Mouse (Mus musculus) intestine, postnatal 0 days (tissue): Measurements from ENCODE around the gene M6pr. TPM values are rescaled to one million over a fixed set of nuclear protein-coding genes. Genes with fewer than 3 reads are reported as not detected.

ENCODE experiments used
- ATAC-seq: fragments of 200-750 bp; cut with Nextera tagmentation; 2 replicates; pipeline ENCODE4 v1.8.0; 2017; ENCODE audit warnings: mild to moderate bottlenecking, moderate TSS enrichment, moderate library complexity
- H3K27ac ChIP-seq: fragments of 300-500 bp; sonication (generic); 2 replicates; pipeline ENCODE4 v1.5.1; 2014; ENCODE audit warnings: mild to moderate bottlenecking, low read depth, low read length, moderate library complexity
- H3K27me3 ChIP-seq: fragments of 300-500 bp; sonication (generic); replicated peaks from 2 replicates; pipeline ENCODE4 v1.6.1; 2014; ENCODE audit warnings: low read length, mixed read lengths; ENCODE audit not compliant: control insufficient read depth, insufficient read depth
- H3K36me3 ChIP-seq: fragments of 300-500 bp; sonication (generic); 2 replicates; pipeline ENCODE4 v1.6.1; 2014; ENCODE audit warnings: mild to moderate bottlenecking, moderate library complexity; ENCODE audit not compliant: control insufficient read depth, insufficient read depth
- H3K4me1 ChIP-seq: fragments of 300-500 bp; sonication (generic); replicated peaks from 2 replicates; pipeline ENCODE4 v1.6.1; 2014; ENCODE audit warnings: antibody characterized with exemption, low read length, mixed read lengths; ENCODE audit not compliant: control insufficient read depth, insufficient read depth
- H3K4me2 ChIP-seq: fragments of 300-500 bp; sonication (generic); replicated peaks from 2 replicates; pipeline ENCODE4 v1.6.1; 2014; ENCODE audit warnings: low read depth, mild to moderate bottlenecking, moderate library complexity
- H3K4me3 ChIP-seq: fragments of 300-500 bp; sonication (generic); 2 replicates; pipeline ENCODE4 v1.5.1; 2014; ENCODE audit warnings: low read depth, low read length
- H3K9ac ChIP-seq: fragments of 300-500 bp; sonication (generic); 2 replicates; pipeline ENCODE4 v1.6.1; 2014; ENCODE audit warnings: mild to moderate bottlenecking, low read depth, low read length
- H3K9me3 ChIP-seq: fragments of 300-500 bp; sonication (generic); 2 replicates; pipeline ENCODE4 v1.6.1; 2016; ENCODE audit warnings: mixed run types; ENCODE audit not compliant: control insufficient read depth
- CTCF ChIP-seq: sonication (generic); IDR thresholded peaks from 2 replicates; pipeline ENCODE4 v1.5.1; 2016; ENCODE audit warnings: low read depth, mild to moderate bottlenecking, control low read depth, antibody characterized with exemption, moderate library complexity
- WGBS: fragments of 180-500 bp; shearing (Covaris S2); extraction: QIAGEN DNeasy Blood & Tissue Kit; methylation state at CpG from one replicate; pipeline ENCODE4 v1.1.7; 2014; 5-methylcytosine and 5-hydroxymethylcytosine counted together
- polyA plus RNA-seq: library from polyadenylated mRNA; unstranded; fragments of >200 nt; fragmentation: Nextera tagmentation; extraction: Ambion mirVana; gene quantifications from 2 replicates; pipeline ENCODE4 v1.2.1, GENCODE M21; 2015

M6pr gene
- polyA plus RNA-seq, 1 experiment from 2014 or later = 92.2 TPM

DNA sequence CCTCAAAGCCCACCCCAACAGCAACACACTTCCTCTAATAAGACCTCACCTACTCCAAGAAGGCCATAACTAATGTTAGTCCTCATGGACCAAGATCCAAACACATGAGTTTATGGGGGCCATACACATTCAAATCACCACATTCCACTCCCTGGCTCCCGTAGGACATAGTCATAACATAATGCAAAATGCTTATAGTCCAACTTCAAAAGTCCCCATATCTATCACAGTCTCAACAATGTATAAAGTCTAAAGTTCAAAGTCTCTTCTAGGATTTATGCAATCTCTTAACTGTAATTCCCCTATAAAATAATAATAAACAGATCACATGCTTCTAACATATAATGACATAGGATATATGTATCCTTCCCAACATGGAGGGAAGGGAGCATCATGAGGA lies 48.6 kb downstream of the M6pr start:
- H3K4me2 ChIP-seq = no peak overlapping the region

DNA sequence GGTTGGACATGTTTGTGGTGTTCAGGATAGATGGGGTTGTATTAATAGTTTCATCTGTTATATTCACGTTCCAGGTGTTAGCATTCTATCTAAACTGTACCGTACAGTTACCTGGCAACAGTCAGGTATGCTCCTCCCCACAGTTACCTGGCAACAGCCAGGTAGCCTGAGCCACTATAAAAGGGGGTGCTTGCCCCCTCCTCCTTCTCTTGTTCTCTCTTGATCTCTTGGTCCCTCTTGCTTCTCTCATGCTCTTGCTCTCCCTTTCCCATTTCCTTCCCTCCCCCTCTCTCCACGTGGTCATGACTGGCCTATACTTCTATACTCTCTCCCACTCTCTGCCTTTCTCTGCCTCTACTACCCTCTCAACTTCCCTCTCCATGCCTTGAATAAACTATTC lies 57.2 kb downstream of the M6pr start:
- Histone ChIP-seq H3K4me1 (no peaks in the 10 kb centered on the region), H3K36me3 (no peaks in the 10 kb centered on the region), H3K4me2 (no peak overlapping the region), H3K9me3 (no peaks in the 10 kb centered on the region), H3K27ac (no peak overlapping the region), H3K27me3 (no peaks in the 10 kb centered on the region), H3K4me3 (no peak overlapping the region), H3K9ac (no peak overlapping the region)
- ATAC-seq = no peak
- 30% methylated on average over 3 of the region's 3 CpGs for WGBS
- no peak for TF ChIP-seq CTCF

More for the DNA sequence above, 48.6 kb downstream of the M6pr start:
- Histone ChIP-seq H3K36me3 (no peaks in the 10 kb centered on the region), H3K4me1 (no peaks in the 10 kb centered on the region), H3K4me3 (no peak overlapping the region), H3K9me3 (no peaks in the 10 kb centered on the region), H3K27me3 (no peaks in the 10 kb centered on the region), H3K9ac (no peak overlapping the region), H3K27ac (no peak overlapping the region)
- TF ChIP-seq CTCF = no peak
- peak; percentile 88 for ATAC-seq
- WGBS = 50% methylated on average over 1 of the region's 1 CpGs

DNA sequence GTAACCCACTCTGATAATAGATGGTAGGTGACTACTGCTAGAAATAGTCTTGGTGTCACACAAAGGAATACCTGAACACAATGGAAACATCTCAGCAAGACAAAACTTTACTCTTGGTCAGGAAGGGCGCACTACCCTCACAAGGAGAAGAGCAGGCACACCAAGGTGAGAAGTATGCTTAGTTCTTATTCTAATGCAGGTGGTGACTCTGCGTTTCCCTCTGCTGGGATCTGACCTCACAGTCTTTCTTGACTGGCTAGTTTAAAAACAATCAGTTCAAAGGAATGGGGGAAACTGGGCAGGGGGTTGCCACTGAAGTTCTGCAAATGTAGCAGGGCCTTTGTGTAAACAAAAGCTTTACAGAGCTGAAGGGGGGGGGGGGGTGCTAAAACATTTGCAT lies 57.8 kb downstream of the M6pr start:
- ATAC-seq = no peak
- WGBS = 43% methylated on average over 2 of the region's 2 CpGs
- no peaks in the 10 kb centered on the region for H3K36me3 ChIP-seq
- no peaks in the 10 kb centered on the region for H3K27me3 ChIP-seq
- H3K9me3 ChIP-seq = no peaks in the 10 kb centered on the region
- no peak overlapping the region for H3K9ac ChIP-seq
- H3K4me2 ChIP-seq = no peak overlapping the region
- no peaks in the 10 kb centered on the region for H3K4me1 ChIP-seq
- H3K27ac ChIP-seq = no peak overlapping the region
- no peak for TF ChIP-seq CTCF
- H3K4me3 ChIP-seq = no peak overlapping the region

DNA sequence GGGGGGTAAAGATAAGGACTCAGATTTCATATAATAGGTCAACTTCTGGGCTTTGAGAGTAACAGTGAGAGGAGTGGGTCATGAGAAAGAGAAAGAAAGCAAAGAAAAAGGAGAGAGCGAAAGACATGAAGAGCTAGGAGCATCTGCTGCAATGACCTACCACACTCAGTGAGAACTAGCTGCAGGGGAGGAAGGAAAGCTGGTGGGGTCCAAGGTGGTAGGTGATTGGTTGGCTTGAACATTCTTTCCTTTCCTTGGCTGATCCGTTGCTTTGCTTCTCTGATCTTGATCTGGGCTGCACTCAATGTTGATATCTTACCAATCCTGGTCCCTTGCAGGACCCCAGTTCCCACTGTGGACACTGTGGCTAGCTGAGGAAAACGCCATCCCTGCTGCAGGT lies 58.5 kb downstream of the M6pr start:
- no peak for ATAC-seq

More for the DNA sequence above, 58.5 kb downstream of the M6pr start:
- Histone ChIP-seq H3K27ac (no peak overlapping the region), H3K4me2 (no peak overlapping the region), H3K9ac (no peak overlapping the region), H3K9me3 (no peaks in the 10 kb centered on the region), H3K36me3 (no peaks in the 10 kb centered on the region), H3K27me3 (no peaks in the 10 kb centered on the region), H3K4me3 (no peak overlapping the region), H3K4me1 (no peaks in the 10 kb centered on the region)
- WGBS = 48% methylated on average over 3 of the region's 3 CpGs
- TF ChIP-seq CTCF = no peak

Other genes starting within 250 kb of the M6pr start
- 0.08 TPM in 1 of 2 replicates, not detected in the other for gene Klrg1, start 25.8 kb upstream of the M6pr start, polyA plus RNA-seq
- gene Phc1, start 31.8 kb downstream of the M6pr start, polyA plus RNA-seq = 3.3 and 3.5 TPM in 2 replicates
- gene Rimklb, start 190.0 kb downstream of the M6pr start, polyA plus RNA-seq = 1.3 and 1.5 TPM in 2 replicates
- gene Mfap5, start 197.1 kb downstream of the M6pr start, polyA plus RNA-seq = 23.6 and 30.5 TPM in 2 replicates
- gene Aicda, start 245.1 kb downstream of the M6pr start, polyA plus RNA-seq = not detected in 2 replicates